Mouse (Mus musculus) embryonic fibroblast, embryonic 13.5 days (primary cell): ENCODE results near the gene Gm43951.

Experiments used
- CTCF ChIP-seq: IDR thresholded peaks from 2 replicates; pipeline ENCODE4 v1.5.1; 2011; ENCODE audit warnings: mild to moderate bottlenecking, control low read depth, low read length, moderate library complexity, borderline replicate concordance; ENCODE audit not compliant: insufficient read depth
- POLR2A ChIP-seq: IDR thresholded peaks from 2 replicates; pipeline ENCODE4 v1.6.1; 2011; ENCODE audit warnings: low read depth, mild to moderate bottlenecking, control low read depth, low read length, moderate library complexity

DNA sequence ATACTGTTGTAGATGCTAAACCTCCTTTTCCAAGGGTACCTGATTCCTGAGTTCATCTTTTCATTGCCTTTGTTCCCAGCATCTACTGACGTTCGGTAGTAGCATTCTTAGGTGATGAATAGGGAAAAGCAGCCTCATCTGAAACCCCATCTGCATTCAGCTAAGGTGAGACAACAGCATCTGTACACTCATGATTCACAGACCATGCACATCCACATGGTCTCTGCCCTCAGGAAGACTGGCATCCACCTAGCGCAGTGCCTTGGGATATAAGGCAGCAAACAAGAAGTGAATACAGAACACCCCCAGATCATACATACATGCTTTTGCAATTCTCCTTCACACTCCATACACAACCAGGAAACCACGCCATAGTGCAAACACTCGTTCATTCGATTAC, 31.9 kb downstream of the Gm43951 start:
- TF ChIP-seq CTCF = no peak
- TF ChIP-seq POLR2A = no peak
